Mouse (Mus musculus) myocyte (in vitro differentiated cells): ENCODE measurements around the gene Brsk1.

Experiments used
- POLR2A ChIP-seq: IDR thresholded peaks from one replicate; pipeline ENCODE4 v1.6.1; 2011; ENCODE audit warnings: low read depth, mild to moderate bottlenecking, control low read depth, moderate library complexity; ENCODE audit not compliant: insufficient read length
- POLR2AphosphoS2 ChIP-seq: IDR thresholded peaks from one replicate; pipeline ENCODE4 v1.6.1; 2011; ENCODE audit warnings: low read depth, control low read depth; ENCODE audit not compliant: insufficient read length

DNA sequence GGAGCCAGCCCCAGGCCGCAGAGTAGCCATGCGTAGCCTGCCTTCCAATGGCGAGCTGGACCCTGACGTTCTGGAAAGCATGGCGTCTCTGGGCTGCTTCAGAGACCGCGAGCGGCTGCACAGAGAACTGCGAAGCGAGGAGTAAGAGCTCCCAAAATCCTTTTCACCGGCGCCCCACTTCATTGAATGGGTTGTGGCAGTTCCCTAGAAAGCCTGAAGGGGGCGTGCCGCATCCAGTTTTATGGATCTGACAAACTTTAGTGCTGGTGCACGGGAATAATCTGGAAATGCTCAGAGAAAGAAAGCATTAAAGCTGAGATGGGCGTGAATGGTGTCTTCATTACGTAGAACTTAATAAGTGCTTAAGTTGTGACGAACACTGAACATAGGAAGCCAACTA lies 14.7 kb downstream of the Brsk1 start:
- TF ChIP-seq POLR2A (no peak), POLR2AphosphoS2 (no peak)
